Mouse (Mus musculus): ENCODE measurements around the gene Gnai2. TPM values are rescaled to one million over a fixed set of nuclear protein-coding genes. Genes with fewer than 3 reads are reported as not detected.

Gene Gnai2
- polyA plus RNA-seq, 1 experiment from 2014 or later, result 146 TPM

- 37% methylated on average over 4 of the region's 4 CpGs for WGBS (ENCODE audit: insufficient replicate concordance)
- Histone ChIP-seq H3K27ac (ENCODE audit: low read depth) (peak overlapping the region; percentile 94), H3K36me3 (replicated peaks; ENCODE audit: insufficient read depth, low read length) (peaks cover 16% of the 10 kb centered on the region), H3K9me3 (ENCODE audit: low read length) (no peaks in the 10 kb centered on the region), H3K9ac (replicated peaks) (peak overlapping the region; percentile 86), H3K27me3 (ENCODE audit: insufficient read depth, low read length) (no peaks in the 10 kb centered on the region), H3K4me1 (ENCODE audit: insufficient read depth) (peaks cover 36% of the 10 kb centered on the region), H3K4me2 (ENCODE audit: low read depth, low read length) (peak overlapping the region; percentile 97), H3K4me3 (ENCODE audit: low read depth, low read length) (peak overlapping the region; percentile 55)
- no peak for ATAC-seq
- DNase-seq, result no peak
- TF ChIP-seq CTCF (IDR thresholded peaks at IDR 0.05; ENCODE audit: low read depth), result no peak
- TF ChIP-seq EP300 (IDR thresholded peaks at IDR 0.05; ENCODE audit: low read depth), result no peak
Observed at GRCm38 (mm10) chr9:107581584-107581983, 53.6 kb downstream of the Gnai2 start.

GRCm38 (mm10) chr9:107580501-107581317 lies 54.5 kb downstream of the Gnai2 start, which contains the start of gene Hyal3:
Hyal3 (plus strand) TSS chr9:107580818.
- Histone ChIP-seq H3K4me2 (ENCODE audit: low read depth, low read length) (peak within 1 kb of the TSS; percentile 97), H3K36me3 (replicated peaks; ENCODE audit: insufficient read depth, low read length) (peaks cover 16% of the 10 kb centered on the region), H3K9me3 (ENCODE audit: low read length) (no peaks in the 10 kb centered on the region), H3K27me3 (ENCODE audit: insufficient read depth, low read length) (no peaks in the 10 kb centered on the region), H3K4me1 (ENCODE audit: insufficient read depth) (peaks cover 37% of the 10 kb centered on the region), H3K9ac (replicated peaks) (peak within 1 kb of the TSS; percentile 86), H3K27ac (ENCODE audit: low read depth) (peak within 1 kb of the TSS; percentile 94), H3K4me3 (ENCODE audit: low read depth, low read length) (peak within 1 kb of the TSS; percentile 55)
- 0% methylated on average over 31 of the region's 32 CpGs for WGBS (ENCODE audit: insufficient replicate concordance)
- peak; percentile 88 for DNase-seq
- peak; percentile 68 for ATAC-seq
- TF ChIP-seq EP300 (IDR thresholded peaks at IDR 0.05; ENCODE audit: low read depth) (peak; percentile 42; the same call in 1 of the 2 replicates), CTCF (IDR thresholded peaks at IDR 0.05; ENCODE audit: low read depth) (0 out of 2 replicates have a peak, but pooled peaks have one; percentile 3)

GRCm38 (mm10) chr9:107579023-107579900 lies 55.9 kb downstream of the Gnai2 start:
- Histone ChIP-seq H3K4me2 (ENCODE audit: low read depth, low read length) (peak overlapping the region; percentile 16; the same call in 1 of the 2 replicates), H3K27me3 (ENCODE audit: insufficient read depth, low read length) (no peaks in the 10 kb centered on the region), H3K27ac (ENCODE audit: low read depth) (0 out of 2 replicates have a peak overlapping the region, but pooled peaks have one; percentile 94), H3K36me3 (replicated peaks; ENCODE audit: insufficient read depth, low read length) (peaks cover 16% of the 10 kb centered on the region), H3K4me1 (ENCODE audit: insufficient read depth) (peaks cover 41% of the 10 kb centered on the region), H3K9me3 (ENCODE audit: low read length) (no peaks in the 10 kb centered on the region), H3K9ac (replicated peaks) (no peak overlapping the region), H3K4me3 (ENCODE audit: low read depth, low read length) (no peak overlapping the region)
- DNase-seq, result no peak
- WGBS (ENCODE audit: insufficient replicate concordance), result 92% methylated on average over 14 of the region's 14 CpGs
- TF ChIP-seq CTCF (IDR thresholded peaks at IDR 0.05; ENCODE audit: low read depth) (no peak), EP300 (IDR thresholded peaks at IDR 0.05; ENCODE audit: low read depth) (no peak)
- ATAC-seq, result no peak

- Histone ChIP-seq H3K4me3 (ENCODE audit: low read depth, low read length) (no peak within 1 kb of the TSS), H3K27ac (ENCODE audit: low read depth) (0 out of 2 replicates have a peak within 1 kb of the TSS, but pooled peaks have one; percentile 94), H3K36me3 (replicated peaks; ENCODE audit: insufficient read depth, low read length) (peaks cover 14% of the 10 kb centered on the region), H3K9ac (replicated peaks) (peak within 1 kb of the TSS; percentile 71; the same call in 1 of the 2 replicates), H3K4me1 (ENCODE audit: insufficient read depth) (peaks cover 41% of the 10 kb centered on the region), H3K9me3 (ENCODE audit: low read length) (no peaks in the 10 kb centered on the region), H3K27me3 (ENCODE audit: insufficient read depth, low read length) (no peaks in the 10 kb centered on the region), H3K4me2 (ENCODE audit: low read depth, low read length) (peak within 1 kb of the TSS; percentile 72)
- 88% methylated on average over 3 of the region's 3 CpGs for WGBS (ENCODE audit: insufficient replicate concordance)
- TF ChIP-seq EP300 (IDR thresholded peaks at IDR 0.05; ENCODE audit: low read depth), result no peak
- TF ChIP-seq CTCF (IDR thresholded peaks at IDR 0.05; ENCODE audit: low read depth), result no peak
- ATAC-seq (no peak), DNase-seq (no peak)
Observed at GRCm38 (mm10) chr9:107578587-107578986, 56.6 kb downstream of the Gnai2 start, which contains the start of gene Naa80. Naa80 (plus strand) TSS chr9:107578887.

GRCm38 (mm10) chr9:107577871-107578270 lies 57.3 kb downstream of the Gnai2 start:
- Histone ChIP-seq H3K4me2 (ENCODE audit: low read depth, low read length) (peak overlapping the region; percentile 72), H3K27ac (ENCODE audit: low read depth) (no peak overlapping the region), H3K4me1 (ENCODE audit: insufficient read depth) (peaks cover 41% of the 10 kb centered on the region), H3K9ac (replicated peaks) (peak overlapping the region; percentile 71; the same call in 1 of the 2 replicates), H3K9me3 (ENCODE audit: low read length) (no peaks in the 10 kb centered on the region), H3K27me3 (ENCODE audit: insufficient read depth, low read length) (no peaks in the 10 kb centered on the region), H3K36me3 (replicated peaks; ENCODE audit: insufficient read depth, low read length) (peaks cover 7% of the 10 kb centered on the region), H3K4me3 (ENCODE audit: low read depth, low read length) (no peak overlapping the region)
- no peak for TF ChIP-seq EP300 (IDR thresholded peaks at IDR 0.05; ENCODE audit: low read depth)
- TF ChIP-seq CTCF (IDR thresholded peaks at IDR 0.05; ENCODE audit: low read depth), result no peak
- ATAC-seq, result no peak
- no peak for DNase-seq
- 89% methylated on average over 10 of the region's 10 CpGs for WGBS (ENCODE audit: insufficient replicate concordance)
